Mouse (Mus musculus) T-helper 17 cell (primary cell): ENCODE measurements around the gene Eif1b.

Source experiments
- in situ Hi-C, 2 experiments: fragments of 300-600 bp; cut with MboI, MseI; formaldehyde crosslinking; loops; 1 replicate in 1 of 2; 2 replicates in 1 of 2; pipeline ENCODE4 v1.15.1; 2025; ENCODE audit warnings: high pct_unique_total_duplicates in 2 of 2

Eif1b gene

GRCm38 (mm10) chr9:120519469-120520125 is 27.6 kb downstream of the Eif1b start:
- in situ Hi-C loops, result no loop called here

- in situ Hi-C loops, result no loop called here
Measured at GRCm38 (mm10) chr9:120521161-120521560, 29.1 kb downstream of the Eif1b start.

- in situ Hi-C loops, result no loop called here
Measured at GRCm38 (mm10) chr9:120527270-120527669, 35.2 kb downstream of the Eif1b start.

GRCm38 (mm10) chr9:120527919-120528318 is 35.9 kb downstream of the Eif1b start:
- in situ Hi-C loops, result no loop called here

GRCm38 (mm10) chr9:120528815-120529510 is 36.9 kb downstream of the Eif1b start:
- in situ Hi-C loops, result no loop called here

GRCm38 (mm10) chr9:120530471-120530870 is 38.4 kb downstream of the Eif1b start:
- in situ Hi-C loops, result loop anchor here (10.0 kb wide), 2 partner anchors 746 to 1054 kb away; no protein-coding TSS in a partner anchor

- in situ Hi-C loops, result loop anchor here (10.0 kb wide), 2 partner anchors 747 to 1053 kb away; no protein-coding TSS in a partner anchor
Measured at GRCm38 (mm10) chr9:120532062-120532461, 40.0 kb downstream of the Eif1b start.

GRCm38 (mm10) chr9:120532691-120533090 is 40.7 kb downstream of the Eif1b start:
- in situ Hi-C loops, result loop anchor here (10.0 kb wide), 2 partner anchors 748 to 1052 kb away; no protein-coding TSS in a partner anchor

- in situ Hi-C loops, result loop anchor here (10.0 kb wide), 2 partner anchors 749 to 1051 kb away; no protein-coding TSS in a partner anchor
Measured at GRCm38 (mm10) chr9:120533446-120533950, 41.5 kb downstream of the Eif1b start.

GRCm38 (mm10) chr9:120539662-120540251 is 47.7 kb downstream of the Eif1b start, which contains the start of gene Entpd3:
TSS of gene Entpd3 (plus strand) at chr9:120539818.
- in situ Hi-C loops, result loop anchor here (10.0 kb wide), 2 partner anchors 755 to 1045 kb away; no protein-coding TSS in a partner anchor

- in situ Hi-C loops, result no loop called here
Measured at GRCm38 (mm10) chr9:120541411-120541810, 49.4 kb downstream of the Eif1b start.

- in situ Hi-C loops, result no loop called here
Measured at GRCm38 (mm10) chr9:120542241-120542640, 50.2 kb downstream of the Eif1b start.
